Mouse (Mus musculus): ENCODE measurements at regions not wholly inside any gene's neighbourhood (a gene's known extent, or its start where the extent isn't known, plus 50 kb on each side); places are given as distances from the start of the nearest gene placed in this dataset.

GRCm38 (mm10) chr14:114826662-114827321, 265.2 kb upstream of the Gpc5 start:
- TF ChIP-seq POLR2A (IDR thresholded peaks at IDR 0.05; ENCODE audit: low read depth, low read length) (no peak), CTCF (IDR thresholded peaks at IDR 0.05; ENCODE audit: borderline replicate concordance, insufficient read depth, low read length) (no peak)
